Mouse (Mus musculus) megakaryocyte, embryonic 14.5 days (primary cell): ENCODE measurements around the gene Lat.

ENCODE experiments used
- FLI1 ChIP-seq: IDR thresholded peaks from 2 replicates; pipeline ENCODE4 v1.6.1; 2012; ENCODE audit warnings: low read length, inconsistent platforms, mixed read lengths
- GATA1 ChIP-seq: IDR thresholded peaks from 3 replicates; pipeline ENCODE4 v1.6.1; 2012; ENCODE audit warnings: mixed read lengths, low read length, inconsistent platforms, borderline replicate concordance

- TF ChIP-seq GATA1 = no peak
- no peak for TF ChIP-seq FLI1
Observed at GRCm38 (mm10) chr7:126335556-126335955, 33.8 kb downstream of the Lat start.
